Mouse (Mus musculus): ENCODE data around the gene Zkscan17.

Gene Zkscan17

DNA sequence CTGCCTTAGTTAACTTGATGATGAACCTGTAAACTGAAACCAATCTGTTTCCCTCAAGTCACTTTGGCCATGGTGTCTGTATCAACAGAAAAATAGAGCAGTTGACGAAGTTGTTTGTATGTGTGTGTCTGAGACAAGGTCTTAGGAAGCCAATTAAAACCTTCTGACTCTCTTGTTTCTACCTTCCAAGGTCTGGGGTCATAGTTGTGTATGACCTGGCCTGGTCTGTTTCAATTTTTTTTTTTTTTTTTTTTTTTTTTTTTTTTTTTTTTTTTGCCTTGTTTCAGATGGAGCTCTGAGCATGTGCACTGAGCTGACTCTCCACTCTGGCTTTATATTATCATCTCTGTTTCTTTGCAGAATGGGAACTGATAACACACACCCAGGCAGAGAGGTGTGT is 9.1 kb downstream of the Zkscan17 start:
- DNase-seq: no peak

DNA sequence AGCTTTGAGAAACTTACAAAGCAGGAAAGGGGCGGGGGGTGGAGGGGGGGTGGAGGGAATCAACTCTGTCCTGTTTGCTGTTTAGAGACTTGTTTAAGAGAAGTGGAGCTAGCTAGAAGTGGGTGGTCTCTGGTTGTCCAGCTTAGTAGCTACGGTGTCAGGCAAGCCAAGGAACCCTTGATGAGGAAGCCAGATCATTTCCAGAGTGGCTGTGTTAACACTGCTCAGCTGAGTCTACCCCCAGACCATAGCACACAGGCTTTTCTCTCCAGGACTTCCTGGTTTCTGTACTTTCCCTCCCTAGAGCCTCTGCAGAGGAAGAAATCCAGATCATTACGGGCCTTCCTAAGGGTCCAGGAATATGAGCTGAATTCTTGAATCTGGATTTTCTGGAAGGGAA is 11.8 kb downstream of the Zkscan17 start:
- DNase-seq: no peak

DNA sequence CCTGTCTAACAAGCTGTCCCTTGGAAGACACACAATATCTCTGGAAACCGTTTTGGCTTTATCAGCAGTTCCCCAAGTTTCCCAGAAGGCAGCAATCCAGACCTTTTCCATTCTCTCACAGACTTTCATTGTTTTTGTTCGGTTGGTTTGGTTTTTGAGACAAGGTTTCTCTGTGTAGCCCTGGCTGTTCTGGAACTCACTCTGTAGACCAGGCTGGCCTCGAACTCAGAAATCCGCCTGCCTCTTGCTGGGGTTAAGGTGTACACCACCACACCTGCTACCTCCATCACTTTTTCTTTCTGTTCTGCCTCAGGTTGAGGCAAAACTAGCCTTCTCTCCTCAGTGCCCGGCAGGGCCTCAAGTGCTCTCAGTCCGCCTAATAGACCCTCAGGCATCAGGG is 12.2 kb downstream of the Zkscan17 start:
- DNase-seq: no peak

DNA sequence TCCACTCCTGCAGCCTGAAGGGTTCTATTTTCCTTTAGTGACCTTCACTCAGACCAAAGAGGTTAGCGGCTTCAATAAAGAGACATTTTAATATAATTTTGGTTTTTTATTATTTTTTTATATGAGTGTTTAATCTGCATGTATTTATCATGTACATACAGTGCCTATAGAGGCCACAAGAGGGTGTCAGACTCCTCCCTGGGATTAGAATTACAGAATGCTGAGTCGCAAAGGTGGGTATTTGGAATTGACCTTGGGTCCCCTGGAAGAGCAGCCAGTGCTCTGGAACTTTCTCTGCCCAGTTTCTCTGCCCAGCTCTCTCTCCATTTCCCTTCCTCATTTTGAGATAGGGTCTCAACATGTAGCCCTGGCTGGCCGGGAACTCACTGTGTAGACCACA is 13.0 kb downstream of the Zkscan17 start:
- no peak for DNase-seq

DNA sequence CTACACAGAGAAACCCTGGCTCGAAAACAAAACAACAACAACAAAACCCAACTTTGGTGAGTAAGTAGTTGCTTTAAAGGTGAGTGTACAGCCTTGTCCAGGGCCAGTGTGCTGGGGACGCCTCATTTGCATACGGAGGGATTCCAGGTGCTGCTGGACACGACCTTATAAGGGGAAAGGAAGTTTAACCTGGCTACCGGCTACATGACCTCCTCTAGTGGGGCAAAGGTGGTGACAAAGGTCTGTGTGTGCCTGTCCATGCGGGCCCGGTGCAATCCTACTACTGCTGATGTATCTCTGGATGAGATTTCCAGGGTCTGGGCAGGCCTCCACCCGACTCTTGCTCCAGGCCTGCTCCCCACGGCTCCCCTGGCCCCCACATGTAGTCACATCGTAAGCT is 13.8 kb downstream of the Zkscan17 start:
- peak in 1 of 2 experiments; percentile 54 for DNase-seq

DNA sequence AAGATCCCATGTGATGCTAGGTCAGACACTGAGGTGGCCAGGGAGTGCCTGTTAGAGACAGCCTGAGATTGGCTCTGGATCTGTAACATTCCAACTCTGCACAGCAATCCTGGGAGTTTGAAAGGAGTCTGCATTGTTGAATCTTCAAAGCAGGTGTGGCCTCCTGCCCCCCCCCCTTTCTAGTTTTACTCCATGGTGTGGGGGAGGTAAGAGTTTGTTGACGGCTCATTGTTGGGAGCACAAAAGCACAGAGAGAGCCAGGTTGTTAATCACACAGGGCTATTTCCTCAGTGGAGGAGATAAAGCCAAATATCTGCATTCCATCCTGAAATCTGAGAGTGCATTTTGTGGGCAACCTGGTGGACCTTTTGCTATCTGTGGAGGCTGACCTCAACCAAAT is 15.0 kb downstream of the Zkscan17 start:
- DNase-seq: no peak

DNA sequence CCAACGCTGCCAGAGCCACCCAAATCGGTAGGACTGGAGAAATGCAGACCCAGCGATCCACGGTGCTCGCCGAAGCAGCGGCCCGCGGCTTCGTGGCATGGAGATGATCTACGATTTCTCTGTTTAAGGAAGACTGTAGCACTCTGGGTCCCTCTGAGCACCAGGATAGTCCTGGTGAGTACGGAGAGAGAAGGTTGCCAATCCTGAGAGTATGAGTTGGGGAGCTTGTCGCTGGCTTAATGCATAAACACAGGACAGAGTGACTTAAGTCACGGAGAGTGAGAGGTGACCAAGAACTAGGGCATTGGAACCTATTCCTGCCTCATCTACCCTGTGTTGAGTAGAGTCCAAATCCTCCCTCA is 19.9 kb downstream of the Zkscan17 start:
- DNase-seq: no peak

DNA sequence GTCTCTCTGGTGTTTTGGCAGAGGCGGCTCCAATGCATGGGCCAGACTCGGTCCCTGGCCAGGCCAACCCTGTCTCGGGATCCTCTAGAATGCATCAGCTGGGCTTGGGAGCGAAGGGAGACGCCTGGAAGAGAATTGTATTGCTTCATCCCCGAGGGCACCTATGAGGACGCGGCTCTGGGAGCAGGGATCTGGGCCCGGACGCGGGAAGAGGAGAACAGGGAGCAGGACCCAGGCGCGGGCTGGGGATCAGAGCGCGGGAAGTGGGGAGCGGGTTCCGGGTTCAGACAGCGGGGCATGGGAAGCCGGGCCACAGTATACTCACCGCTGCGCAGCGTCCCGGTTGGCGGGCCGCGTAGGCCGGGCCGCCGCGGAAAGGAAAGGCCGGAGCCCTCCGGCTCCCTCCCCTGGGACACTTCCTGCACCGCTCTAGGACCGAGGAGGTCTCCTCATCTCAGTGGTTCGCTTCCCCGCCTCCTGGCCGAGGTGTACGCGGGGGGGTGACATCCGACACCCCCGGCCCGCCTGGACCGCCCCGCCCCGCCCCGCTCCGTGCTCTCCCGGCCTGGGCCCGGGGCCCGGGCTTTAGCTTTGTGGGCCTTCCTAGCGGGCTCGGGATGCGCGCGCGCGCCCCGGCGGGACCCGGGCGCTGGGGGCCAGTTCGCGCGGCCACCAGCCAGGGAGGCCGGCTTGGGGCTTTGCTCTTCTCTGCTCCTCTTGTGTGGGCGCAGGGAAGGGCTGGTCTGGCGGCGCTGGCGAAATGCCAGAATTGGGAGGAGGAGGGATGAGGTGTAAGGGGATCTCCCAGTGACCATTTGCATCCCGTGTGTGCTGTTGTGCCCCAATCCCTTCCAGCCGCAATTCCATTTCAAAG is 20.5 kb downstream of the Zkscan17 start:
- peak; percentile 90 to 96 for DNase-seq

DNA sequence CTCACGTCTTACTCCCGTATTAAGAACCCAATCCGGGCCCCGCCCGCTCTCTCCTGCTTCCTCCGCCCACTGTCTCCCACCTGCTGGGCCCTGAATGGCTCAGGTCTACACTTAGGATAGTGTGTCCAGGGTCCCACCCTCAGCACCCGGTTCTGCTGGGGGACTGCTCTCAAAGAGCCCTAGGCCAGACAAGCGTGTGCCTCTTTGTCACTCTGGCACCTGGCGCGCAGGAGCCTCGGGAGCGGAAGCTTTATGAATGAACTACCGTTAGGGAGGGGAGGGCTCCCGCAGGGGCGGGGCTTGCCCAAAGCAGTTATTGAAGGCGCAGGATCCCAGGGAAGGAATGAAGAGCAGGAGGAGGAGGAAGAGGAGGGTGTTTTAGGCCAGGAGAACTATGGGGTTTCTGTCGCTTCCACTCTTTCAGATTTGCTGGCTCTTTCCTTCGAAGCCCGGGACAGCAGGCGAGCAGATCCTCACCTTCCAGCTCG is 21.2 kb downstream of the Zkscan17 start:
- DNase-seq: peak; percentile 71 to 85

DNA sequence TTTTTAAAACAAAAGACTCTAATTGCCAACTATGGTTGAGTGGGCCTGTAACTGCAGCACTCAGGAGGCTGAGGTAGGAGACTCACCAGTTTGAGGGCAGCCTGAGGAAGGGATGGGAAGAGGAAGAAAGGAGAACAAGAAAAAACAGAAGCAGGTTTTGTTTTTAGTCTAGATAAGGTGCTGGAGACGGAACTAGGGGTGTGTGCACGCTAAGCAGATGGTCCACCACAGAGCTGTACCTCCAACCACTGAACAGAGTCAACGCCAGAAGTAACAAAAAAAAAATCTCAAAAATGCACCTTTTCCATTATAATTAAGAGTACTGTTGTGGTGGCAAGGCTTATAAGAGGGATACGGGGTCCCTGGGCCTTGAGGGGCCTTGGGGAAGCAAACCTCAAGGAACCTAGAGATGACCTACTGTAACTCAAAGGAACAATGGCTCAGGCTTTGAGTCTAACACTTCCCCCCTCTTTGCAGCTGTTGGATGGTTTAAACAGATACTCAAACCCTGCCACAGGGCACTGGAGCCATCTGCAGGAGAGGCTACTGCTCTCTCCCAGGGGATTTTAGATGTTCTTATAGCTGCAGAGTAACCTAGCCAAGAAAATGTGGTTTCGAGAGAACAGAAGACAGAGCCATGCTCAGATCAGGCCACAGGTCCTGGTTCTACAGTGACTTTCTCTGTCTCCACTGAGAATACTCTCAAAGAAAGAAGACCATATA is 24.4 kb downstream of the Zkscan17 start:
- no peak for DNase-seq

DNA sequence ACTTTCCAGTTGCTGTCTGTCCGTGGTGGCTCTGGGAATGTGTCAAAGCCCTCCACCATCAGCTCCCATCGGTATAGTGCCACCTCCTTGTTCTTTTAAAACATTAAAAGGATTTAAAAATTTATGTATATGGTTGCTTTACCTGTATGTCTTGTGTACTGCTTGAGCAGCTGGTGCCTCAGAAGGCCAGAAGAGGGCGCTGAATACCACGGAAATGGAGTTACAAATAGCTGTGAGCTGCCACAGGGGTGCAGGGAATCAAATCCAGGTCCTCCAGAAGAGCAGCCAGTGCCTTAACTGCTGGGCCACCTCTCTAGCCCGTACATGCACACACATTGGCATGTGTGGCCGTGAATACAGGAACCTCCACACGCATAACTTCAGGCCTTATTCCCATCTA is 28.8 kb downstream of the Zkscan17 start:
- no peak for DNase-seq

DNA sequence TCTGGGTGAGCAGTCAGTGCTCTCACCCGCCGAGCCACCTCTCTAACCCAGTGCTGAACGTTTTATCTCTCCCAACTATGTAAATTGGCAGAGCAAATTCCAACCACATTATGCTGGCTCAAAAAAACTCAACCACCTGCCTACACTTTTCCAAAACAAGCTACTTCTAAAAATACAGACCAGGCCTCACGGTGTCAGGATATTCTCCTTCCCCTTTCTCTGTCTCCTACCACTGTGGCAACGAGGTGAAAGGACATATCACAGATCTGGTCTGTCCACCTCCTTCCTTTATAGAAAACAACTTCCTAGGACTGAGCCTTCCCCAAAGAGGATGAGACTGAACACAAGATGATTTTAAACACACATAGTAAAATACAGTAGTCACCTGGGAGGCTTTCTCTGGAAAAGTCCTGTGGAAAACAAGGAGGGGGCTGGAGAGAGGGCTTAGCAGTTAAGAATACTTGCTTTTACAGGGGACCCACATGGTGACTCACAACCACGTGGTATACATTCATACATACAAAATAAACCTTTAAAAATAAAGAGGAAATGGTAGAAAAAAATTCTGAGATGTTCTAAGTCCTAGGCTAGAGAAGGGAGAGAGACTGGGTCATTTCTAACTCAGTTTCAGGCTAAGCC is 29.8 kb downstream of the Zkscan17 start:
- no peak for DNase-seq

DNA sequence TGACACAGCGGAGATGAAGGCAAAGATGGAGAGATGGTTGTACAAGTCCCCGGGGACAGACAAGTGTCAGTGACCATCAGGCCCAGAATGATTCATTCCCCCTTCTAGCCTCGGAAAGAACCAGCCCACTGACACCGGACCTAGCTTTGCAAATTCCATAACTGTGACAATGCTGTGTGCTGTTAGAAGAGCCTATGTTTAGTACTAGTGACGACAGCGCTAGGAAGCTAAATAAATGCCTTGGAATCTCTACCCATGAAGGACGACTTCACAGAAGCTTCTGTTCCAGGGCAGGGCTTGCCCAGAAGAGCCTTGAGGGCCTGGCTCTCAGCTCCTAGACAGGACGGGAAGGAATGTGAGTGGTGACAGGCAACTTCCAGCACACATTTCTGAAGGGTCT is 40.3 kb downstream of the Zkscan17 start:
- no peak for DNase-seq

DNA sequence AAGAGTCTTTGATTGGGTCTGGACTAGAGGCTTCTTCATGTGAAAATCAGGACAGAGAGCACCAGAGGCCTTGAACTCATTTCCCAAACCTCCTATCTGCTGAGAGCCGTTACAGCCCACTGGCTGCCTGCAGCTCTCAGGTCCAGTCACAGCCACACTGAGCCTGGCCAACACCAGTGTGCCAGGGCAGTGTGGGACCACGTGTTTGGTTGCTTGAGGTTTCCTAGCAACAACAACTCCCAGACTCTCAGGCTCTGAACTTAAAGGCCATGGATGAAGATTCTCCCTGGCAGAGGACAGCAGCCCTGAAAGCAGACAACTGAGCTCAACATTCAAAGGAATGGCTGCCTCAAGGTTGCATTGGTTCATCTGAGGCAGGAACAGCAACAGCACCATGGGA is 40.9 kb downstream of the Zkscan17 start:
- no peak for DNase-seq

DNA sequence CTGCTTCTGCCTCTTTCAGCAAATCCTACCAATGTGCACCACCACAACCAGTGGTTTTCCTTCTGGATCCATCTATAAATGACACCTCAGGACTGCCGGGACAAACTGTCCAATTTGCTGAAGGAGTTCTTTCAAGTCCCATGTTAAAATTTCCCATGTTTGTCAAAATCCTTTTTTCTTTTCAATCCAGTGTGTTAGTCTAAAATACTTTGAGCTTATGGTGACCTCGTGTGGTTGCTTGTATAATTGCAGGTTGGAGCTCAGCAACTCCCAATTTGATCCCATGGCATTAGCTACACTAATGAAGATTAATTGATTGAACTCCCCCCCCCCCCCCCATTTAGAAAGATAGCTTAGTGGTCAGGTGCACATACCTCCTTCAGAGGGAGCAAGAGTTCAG is 43.3 kb downstream of the Zkscan17 start:
- peak in 1 of 2 experiments; percentile 73 for DNase-seq

DNA sequence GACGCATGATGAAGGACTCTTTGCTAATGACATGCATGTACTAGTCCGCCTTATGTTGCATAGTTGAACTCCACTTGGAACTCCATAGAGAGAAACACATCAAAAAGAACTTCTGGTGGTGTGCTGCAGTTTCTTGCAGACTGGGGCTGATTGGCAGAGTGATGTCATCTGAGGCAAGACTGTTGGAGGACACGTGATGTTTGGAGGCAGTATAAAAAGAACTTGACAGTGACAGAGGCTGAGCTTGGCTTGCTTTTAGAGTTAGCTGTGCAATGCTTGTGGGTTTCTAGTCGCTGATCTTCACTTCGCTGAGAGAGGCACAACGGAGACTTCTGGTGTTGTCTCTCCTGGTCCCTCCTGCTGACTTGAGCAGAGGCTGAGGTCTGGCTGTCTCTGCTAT is 49.3 kb downstream of the Zkscan17 start:
- DNase-seq: no peak

DNA sequence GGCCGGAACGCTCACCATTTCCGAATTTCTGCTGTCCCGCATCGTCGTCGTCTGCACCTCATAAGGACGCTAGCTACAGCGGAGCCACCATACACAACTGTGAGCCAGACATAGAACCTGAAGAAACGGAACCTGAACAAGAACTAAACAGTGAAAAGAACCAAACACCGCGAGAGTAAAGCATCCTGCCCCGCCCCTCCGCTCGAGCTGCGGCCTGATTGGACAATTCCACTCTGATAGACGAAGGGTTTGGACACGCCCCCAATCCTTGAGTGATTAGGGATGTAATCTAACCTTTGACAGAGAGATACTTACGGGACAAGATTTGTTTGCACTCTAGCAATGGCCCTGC is 54.2 kb downstream of the Zkscan17 start, which contains the start of gene Zfp867:
Zfp867 (minus strand) TSS at position 149 of the 352 bp plus-strand sequence.
- DNase-seq: peak; percentile 94 to 95

DNA sequence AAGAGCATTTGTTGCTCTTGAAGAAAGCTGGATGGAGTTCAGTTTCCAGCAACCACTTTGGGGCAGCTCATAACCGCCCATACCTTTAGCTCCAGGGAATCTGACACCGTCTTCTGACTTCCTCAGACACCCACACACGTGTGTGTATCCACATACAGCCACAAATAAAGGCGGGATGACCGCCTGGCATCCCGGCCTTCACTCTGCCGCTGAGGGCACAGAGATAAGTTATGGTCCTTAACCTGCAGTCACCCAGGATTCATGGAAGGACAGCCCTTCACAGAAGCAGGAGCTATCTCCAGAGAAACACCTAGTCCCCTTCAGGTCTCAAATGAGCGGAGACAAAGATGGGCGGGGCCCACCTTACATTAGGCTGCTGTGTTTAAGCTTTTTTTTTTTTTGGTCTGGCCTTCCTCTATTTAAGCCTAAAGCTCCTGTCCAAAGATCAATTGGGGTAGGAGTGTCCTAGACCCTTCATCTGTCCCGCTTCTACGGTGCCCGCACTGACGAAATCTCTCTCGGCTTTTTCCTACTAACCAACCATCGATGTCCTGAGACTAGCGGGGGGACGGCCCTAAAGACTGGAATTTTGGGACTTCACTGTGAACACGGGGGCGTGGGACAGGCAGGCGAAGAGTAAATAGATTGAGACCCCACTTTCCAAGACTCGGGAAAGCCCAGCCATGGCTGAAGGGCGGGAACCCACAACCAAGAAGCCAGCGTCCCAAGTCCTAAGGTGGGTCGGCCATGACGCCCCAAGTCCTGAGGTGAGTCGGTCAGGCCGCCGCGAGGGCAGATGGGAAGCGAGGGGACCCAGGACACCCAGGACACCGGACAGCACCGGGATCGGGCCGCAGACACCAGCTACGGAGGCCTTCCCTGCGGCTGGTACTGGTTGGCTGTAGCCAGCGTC is 54.9 kb downstream of the Zkscan17 start:
- peak in 1 of 2 experiments; percentile 9 for DNase-seq

DNA sequence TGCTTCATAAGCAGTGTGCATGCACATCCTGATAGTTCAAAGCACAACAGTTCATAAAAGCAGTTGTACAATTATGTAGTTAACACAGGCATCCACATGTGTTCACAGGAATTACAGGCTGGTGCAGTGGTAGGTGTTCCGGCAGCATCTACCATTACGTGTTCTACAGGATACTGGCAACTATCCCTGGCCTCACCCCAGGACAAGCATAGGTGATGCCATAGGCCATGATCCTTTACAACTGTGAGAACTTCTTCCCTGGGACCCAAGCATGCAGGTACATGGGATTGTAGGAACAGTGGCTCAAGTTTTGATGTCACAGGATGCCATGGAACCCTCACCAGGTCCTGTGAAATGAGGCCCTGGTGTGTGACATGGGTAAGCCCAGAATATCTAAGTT is 66.1 kb downstream of the Zkscan17 start:
- no peak for DNase-seq

DNA sequence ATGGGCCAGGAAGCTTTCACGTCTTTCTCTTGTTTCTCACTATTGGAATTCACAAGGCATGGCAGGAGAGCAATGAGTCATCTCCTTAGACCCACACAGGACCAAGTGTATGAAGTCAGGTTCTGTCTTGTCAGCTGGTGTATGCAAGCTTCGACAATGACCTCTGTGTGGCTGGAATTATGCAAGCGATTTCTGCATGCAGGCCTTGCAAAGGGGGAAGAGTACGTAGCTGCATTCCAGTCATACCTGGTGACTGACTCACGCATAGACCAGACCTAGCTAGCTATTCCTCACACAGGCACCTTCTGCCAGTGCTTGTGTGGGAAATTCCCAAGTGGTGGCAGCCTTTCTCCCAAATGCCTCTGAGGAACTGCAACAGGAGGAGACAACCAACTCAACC is 67.6 kb downstream of the Zkscan17 start:
- peak; percentile 76 to 88 for DNase-seq

DNA sequence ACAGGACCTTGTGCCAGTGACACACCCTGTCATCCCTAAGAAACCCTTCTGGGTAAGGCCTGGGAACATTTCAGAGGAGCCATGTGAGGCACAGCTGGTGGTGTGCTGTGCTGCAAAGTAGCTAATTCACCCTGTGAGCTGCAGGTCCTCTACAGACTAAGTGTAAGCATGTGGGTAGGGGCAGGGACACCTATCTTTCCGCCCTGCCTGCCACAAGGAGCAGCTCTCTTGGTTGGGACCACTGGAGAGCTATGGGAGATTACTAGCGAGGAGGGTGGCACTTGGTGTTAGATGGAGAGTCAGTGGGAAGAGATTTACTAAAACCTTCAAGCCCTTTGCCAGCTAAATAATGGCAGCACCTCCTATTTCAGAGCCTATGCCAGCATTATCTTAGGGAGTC is 69.7 kb downstream of the Zkscan17 start:
- no peak for DNase-seq

DNA sequence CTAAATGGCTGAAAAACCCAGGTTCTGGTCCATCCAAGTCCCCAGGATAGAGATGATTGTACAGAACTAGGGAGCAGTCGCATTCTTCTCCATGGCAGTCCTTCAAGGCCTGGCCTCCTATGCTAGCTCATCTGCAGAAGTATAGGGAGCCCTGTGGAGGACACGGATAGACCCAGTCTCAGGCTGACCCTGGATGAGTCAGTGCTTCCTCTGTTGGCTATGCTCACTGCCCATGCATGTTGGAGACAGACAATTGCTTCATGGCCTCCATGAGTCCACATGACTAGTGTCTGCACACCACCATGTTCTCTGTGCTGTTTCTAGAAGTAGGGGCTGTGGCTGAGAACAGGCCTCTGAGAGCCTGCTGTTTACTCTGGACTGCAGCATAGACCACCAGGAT is 70.2 kb downstream of the Zkscan17 start:
- no peak for DNase-seq

DNA sequence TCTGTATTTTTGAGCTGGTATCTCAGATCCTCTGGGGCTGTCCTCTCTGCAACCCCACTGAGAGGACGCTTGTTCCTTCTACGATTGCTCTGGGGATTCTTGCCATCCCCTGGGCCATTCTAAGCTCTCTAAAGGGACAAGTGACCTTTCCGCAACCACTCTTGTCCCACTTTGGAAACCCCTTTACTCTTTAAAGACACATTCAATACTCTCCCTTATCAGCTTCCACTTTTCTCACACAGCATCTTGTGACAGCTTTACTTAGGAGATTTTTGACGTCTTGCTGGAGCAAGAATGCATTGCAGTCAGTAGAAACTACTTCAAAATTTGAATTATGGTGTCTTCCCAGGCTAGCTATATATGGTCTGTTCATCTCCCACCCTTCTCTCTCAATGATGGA is 75.5 kb downstream of the Zkscan17 start, which contains the start of gene Snap47:
Snap47 (minus strand) TSS at position 101 of the 400 bp plus-strand sequence.
- DNase-seq: no peak
